In genomic region chr7:67801022-67801421, GRCm38 (mm10) we compare ENCODE assay signal across 30 mouse cellular contexts. TPM values are rescaled to one million over a fixed set of nuclear protein-coding genes. Genes with fewer than 3 reads are reported as not detected.
"Had no signal": no experiment of that assay in that cellular context is flagged by ENCODE, and none has a peak within 500 bp of the region (broad histone marks: within the 10 kb centered on the region; RNA-seq: fewer than 3 reads in every experiment).

No protein-coding gene starts in this region.

- H3K4me3 ChIP-seq: limb, embryonic 10.5 days; limb, embryonic 12.5 days; limb, embryonic 13.5 days; limb, embryonic 15.5 days; liver, embryonic 12.5 days; liver, embryonic 13.5 days; liver, embryonic 15.5 days; lung, embryonic 15.5 days; megakaryocyte, embryonic 14.5 days; midbrain, embryonic 10.5 days; midbrain, embryonic 12.5 days; midbrain, embryonic 13.5 days; midbrain, embryonic 15.5 days; myocyte; neural tube, embryonic 12.5 days had no signal

- H3K4me1 ChIP-seq: neural tube, embryonic 12.5 days had no signal

- H3K27ac ChIP-seq: limb, embryonic 10.5 days; limb, embryonic 12.5 days; limb, embryonic 13.5 days; limb, embryonic 15.5 days; liver, embryonic 12.5 days; liver, embryonic 13.5 days; liver, embryonic 14.5 days; liver, embryonic 15.5 days; lung, embryonic 15.5 days; macrophage; midbrain, embryonic 10.5 days; midbrain, embryonic 12.5 days; midbrain, embryonic 13.5 days; midbrain, embryonic 15.5 days; neural tube, embryonic 12.5 days had no signal

- H3K27me3 ChIP-seq: limb, embryonic 12.5 days had no signal

- DNase-seq: left cerebral cortex, postnatal 4 days; liver; liver, embryonic 13.5 days; liver, postnatal 0 days; lung, adult 18-20 months; lung, adult 2 months; lung, embryonic 14.5 days; lung, postnatal 10 days; lung, postnatal 14 days; lung, postnatal 36 days; lung, postnatal 4 days; midbrain, embryonic 14.5 days had no signal

RNA-seq across cellular contexts. Expression of gene Synm, which starts 41.5 kb away (rescaled TPM):
- total RNA-seq: megakaryocyte progenitor cell, adult 5-6 weeks; monocyte, adult 5-6 weeks had no signal
- polyA plus RNA-seq: macrophage had no signal
